Mouse (Mus musculus): Measurements from ENCODE around the gene Egr2. TPM values are rescaled to one million over a fixed set of nuclear protein-coding genes. Genes with fewer than 3 reads are reported as not detected.

Egr2 gene
- polyA plus RNA-seq, 1 experiment, result 3.1 TPM

GRCm38 (mm10) chr10:67540591-67540990, 5.3 kb downstream of the Egr2 start:
- Histone ChIP-seq H3ac (ENCODE audit: control insufficient read depth, insufficient read length) (no peak overlapping the region), H3K36me3 (ENCODE audit: control insufficient read depth, insufficient read depth) (peaks cover 12% of the 10 kb centered on the region), H3K4me3 (no peak overlapping the region), H3K4me2 (ENCODE audit: low read depth) (no peak overlapping the region), H3K27me3 (ENCODE audit: control insufficient read depth, insufficient read depth, insufficient read length) (no peaks in the 10 kb centered on the region), H3K79me2 (ENCODE audit: control insufficient read depth, insufficient read depth) (peaks cover 48% of the 10 kb centered on the region)
- TF ChIP-seq TCF3 (IDR thresholded peaks at IDR 0.05; ENCODE audit: insufficient read length, low read depth) (no peak), USF1 (IDR thresholded peaks at IDR 0.05; ENCODE audit: low read depth) (no peak), E2F4 (IDR thresholded peaks at IDR 0.05; ENCODE audit: insufficient read depth) (no peak), REST (IDR thresholded peaks at IDR 0.05; ENCODE audit: insufficient read depth, insufficient read length) (no peak), POLR2AphosphoS2 (IDR thresholded peaks at IDR 0.05; ENCODE audit: insufficient read length, low read depth) (no peak), SRF (IDR thresholded peaks at IDR 0.05; ENCODE audit: control insufficient read depth, insufficient read length, low read depth) (no peak), TCF12 (IDR thresholded peaks at IDR 0.05; ENCODE audit: insufficient read depth, poor library complexity, severe bottlenecking) (no peak), POLR2A (IDR thresholded peaks at IDR 0.05; ENCODE audit: insufficient read length, low read depth) (no peak), CEBPB (IDR thresholded peaks at IDR 0.05; ENCODE audit: insufficient read depth, poor library complexity, severe bottlenecking) (no peak), MYOD1 (IDR thresholded peaks at IDR 0.05; ENCODE audit: control insufficient read depth in 1 of 3, insufficient read length in 2 of 3, low read depth in 2 of 3) (no peak), MYOG (IDR thresholded peaks at IDR 0.05; ENCODE audit: control insufficient read depth in 1 of 3, insufficient read depth in 1 of 3, insufficient read length in 2 of 3, low read depth in 2 of 3) (no peak), MAX (IDR thresholded peaks at IDR 0.05; ENCODE audit: low read depth) (no peak)

- peaks cover 12% of the 10 kb centered on the region for H3K36me3 ChIP-seq (ENCODE audit: control insufficient read depth, insufficient read depth)
- no peaks in the 10 kb centered on the region for H3K27me3 ChIP-seq (ENCODE audit: control insufficient read depth, insufficient read depth, insufficient read length)
- H3ac ChIP-seq (ENCODE audit: control insufficient read depth, insufficient read length), result peak overlapping the region; percentile 46
- H3K4me3 ChIP-seq, result peak overlapping the region; percentile 73
- peak overlapping the region; percentile 96 for H3K4me2 ChIP-seq (ENCODE audit: low read depth)
- H3K79me2 ChIP-seq (ENCODE audit: control insufficient read depth, insufficient read depth), result peaks cover 48% of the 10 kb centered on the region
- TF ChIP-seq POLR2A (IDR thresholded peaks at IDR 0.05; ENCODE audit: insufficient read length, low read depth) (peak; percentile 6), TCF12 (IDR thresholded peaks at IDR 0.05; ENCODE audit: insufficient read depth, poor library complexity, severe bottlenecking) (no peak), TCF3 (IDR thresholded peaks at IDR 0.05; ENCODE audit: insufficient read length, low read depth) (no peak), USF1 (IDR thresholded peaks at IDR 0.05; ENCODE audit: low read depth) (no peak), E2F4 (IDR thresholded peaks at IDR 0.05; ENCODE audit: insufficient read depth) (no peak), CEBPB (IDR thresholded peaks at IDR 0.05; ENCODE audit: insufficient read depth, poor library complexity, severe bottlenecking) (no peak), MYOG (IDR thresholded peaks at IDR 0.05; ENCODE audit: control insufficient read depth in 1 of 3, insufficient read depth in 1 of 3, insufficient read length in 2 of 3, low read depth in 2 of 3) (peak in 1 of 3 experiments; percentile 18), MYOD1 (IDR thresholded peaks at IDR 0.05; ENCODE audit: control insufficient read depth in 1 of 3, insufficient read length in 2 of 3, low read depth in 2 of 3) (peak in 1 of 3 experiments; percentile 8), MAX (IDR thresholded peaks at IDR 0.05; ENCODE audit: low read depth) (no peak), REST (IDR thresholded peaks at IDR 0.05; ENCODE audit: insufficient read depth, insufficient read length) (no peak), POLR2AphosphoS2 (IDR thresholded peaks at IDR 0.05; ENCODE audit: insufficient read length, low read depth) (no peak), SRF (IDR thresholded peaks at IDR 0.05; ENCODE audit: control insufficient read depth, insufficient read length, low read depth) (no peak)
Measured at GRCm38 (mm10) chr10:67547850-67548260, 12.6 kb downstream of the Egr2 start.

GRCm38 (mm10) chr10:67548261-67548854, 13.1 kb downstream of the Egr2 start:
- Histone ChIP-seq H3K4me2 (ENCODE audit: low read depth) (peak overlapping the region; percentile 96), H3K4me3 (peak overlapping the region; percentile 73), H3ac (ENCODE audit: control insufficient read depth, insufficient read length) (peak overlapping the region; percentile 46), H3K27me3 (ENCODE audit: control insufficient read depth, insufficient read depth, insufficient read length) (no peaks in the 10 kb centered on the region), H3K36me3 (ENCODE audit: control insufficient read depth, insufficient read depth) (peaks cover 12% of the 10 kb centered on the region), H3K79me2 (ENCODE audit: control insufficient read depth, insufficient read depth) (peaks cover 48% of the 10 kb centered on the region)
- TF ChIP-seq POLR2AphosphoS2 (IDR thresholded peaks at IDR 0.05; ENCODE audit: insufficient read length, low read depth) (peak; percentile 22), MAX (IDR thresholded peaks at IDR 0.05; ENCODE audit: low read depth) (no peak), REST (IDR thresholded peaks at IDR 0.05; ENCODE audit: insufficient read depth, insufficient read length) (no peak), MYOG (IDR thresholded peaks at IDR 0.05; ENCODE audit: control insufficient read depth in 1 of 3, insufficient read depth in 1 of 3, insufficient read length in 2 of 3, low read depth in 2 of 3) (peak in 1 of 3 experiments; percentile 38)

GRCm38 (mm10) chr10:67548877-67549731, 13.8 kb downstream of the Egr2 start, which contains the start of gene Ado:
Gene Ado, minus strand, starts transcription at chr10:67548955.
- H3K4me3 ChIP-seq, result peak within 1 kb of the TSS; percentile 73
- no peaks in the 10 kb centered on the region for H3K27me3 ChIP-seq (ENCODE audit: control insufficient read depth, insufficient read depth, insufficient read length)
- TF ChIP-seq TCF3 (IDR thresholded peaks at IDR 0.05; ENCODE audit: insufficient read length, low read depth) (peak; percentile 89), CEBPB (IDR thresholded peaks at IDR 0.05; ENCODE audit: insufficient read depth, poor library complexity, severe bottlenecking) (no peak), E2F4 (IDR thresholded peaks at IDR 0.05; ENCODE audit: insufficient read depth) (peak; percentile 67), MYOD1 (IDR thresholded peaks at IDR 0.05; ENCODE audit: control insufficient read depth in 1 of 3, insufficient read length in 2 of 3, low read depth in 2 of 3) (peak; percentile 43 to 98 (median 94)), MYOG (IDR thresholded peaks at IDR 0.05; ENCODE audit: control insufficient read depth in 1 of 3, insufficient read depth in 1 of 3, insufficient read length in 2 of 3, low read depth in 2 of 3) (peak; percentile 61 to 94 (median 92)), TCF12 (IDR thresholded peaks at IDR 0.05; ENCODE audit: insufficient read depth, poor library complexity, severe bottlenecking) (peak; percentile 87), USF1 (IDR thresholded peaks at IDR 0.05; ENCODE audit: low read depth) (no peak), MAX (IDR thresholded peaks at IDR 0.05; ENCODE audit: low read depth) (no peak), POLR2AphosphoS2 (IDR thresholded peaks at IDR 0.05; ENCODE audit: insufficient read length, low read depth) (peak; percentile 84), POLR2A (IDR thresholded peaks at IDR 0.05; ENCODE audit: insufficient read length, low read depth) (peak; percentile 85), REST (IDR thresholded peaks at IDR 0.05; ENCODE audit: insufficient read depth, insufficient read length) (no peak), SRF (IDR thresholded peaks at IDR 0.05; ENCODE audit: control insufficient read depth, insufficient read length, low read depth) (no peak)
- H3K79me2 ChIP-seq (ENCODE audit: control insufficient read depth, insufficient read depth), result peaks cover 42% of the 10 kb centered on the region
- peak within 1 kb of the TSS; percentile 96 for H3K4me2 ChIP-seq (ENCODE audit: low read depth)
- peaks cover 8% of the 10 kb centered on the region for H3K36me3 ChIP-seq (ENCODE audit: control insufficient read depth, insufficient read depth)
- H3ac ChIP-seq (ENCODE audit: control insufficient read depth, insufficient read length), result peak within 1 kb of the TSS; percentile 46

All from myocyte (in vitro differentiated cells).